Mouse (Mus musculus): ENCODE results near the gene Zfp960.
A peak's percentile ranks its signal among the peaks of the same experiment; 100 is the strongest.
"Not testable (repeated sequence)": the region's sequence is repeated elsewhere in the genome, so short reads cannot be mapped to it uniquely, and the experiment has no call there.

Zfp960 gene

DNA sequence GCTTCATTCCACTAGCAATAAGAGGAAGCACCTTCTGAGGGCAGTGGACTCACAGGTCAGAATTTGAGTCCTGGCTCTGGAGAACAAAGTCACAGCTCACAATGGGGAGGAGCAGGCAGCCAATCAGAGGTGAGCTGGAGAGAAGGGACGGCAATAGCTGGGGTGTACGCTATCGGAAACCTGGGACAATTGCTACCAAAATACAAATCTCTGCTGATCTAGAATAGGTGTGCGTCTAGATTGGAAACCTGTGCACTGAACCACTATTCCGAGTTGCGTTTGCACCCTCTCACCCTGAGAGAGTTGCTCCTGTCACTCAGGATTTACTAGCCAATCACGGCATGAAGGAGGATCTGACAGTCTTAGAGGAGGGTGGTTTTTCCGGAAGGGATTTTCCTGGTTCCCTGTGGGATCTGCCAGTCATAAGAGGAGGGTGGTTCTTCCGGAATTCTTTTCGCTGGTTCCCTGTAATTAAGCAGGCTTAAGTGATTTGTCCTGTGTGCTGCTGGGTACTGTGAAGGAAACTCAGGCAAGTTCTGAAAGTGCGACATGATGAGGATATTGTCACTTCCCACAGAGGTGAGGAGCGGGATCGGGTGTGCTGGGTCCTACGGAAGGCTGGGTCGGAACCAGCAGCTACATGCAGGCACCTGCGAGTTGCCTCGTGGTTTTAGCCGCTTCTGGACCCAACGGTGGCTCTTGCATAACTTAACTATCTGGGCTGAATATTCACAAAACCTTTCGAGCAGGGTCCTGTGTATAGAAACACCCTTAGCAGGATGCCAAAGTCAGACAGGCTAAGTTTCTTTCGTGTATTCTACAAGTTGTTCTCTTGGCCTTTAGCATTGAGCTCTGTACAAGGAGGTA is at the start of gene Zfp960:
TSS of gene Zfp960 (plus strand) at position 486 of the 867 bp plus-strand sequence.
- DNase-seq: peak; percentile 48 to 69

DNA sequence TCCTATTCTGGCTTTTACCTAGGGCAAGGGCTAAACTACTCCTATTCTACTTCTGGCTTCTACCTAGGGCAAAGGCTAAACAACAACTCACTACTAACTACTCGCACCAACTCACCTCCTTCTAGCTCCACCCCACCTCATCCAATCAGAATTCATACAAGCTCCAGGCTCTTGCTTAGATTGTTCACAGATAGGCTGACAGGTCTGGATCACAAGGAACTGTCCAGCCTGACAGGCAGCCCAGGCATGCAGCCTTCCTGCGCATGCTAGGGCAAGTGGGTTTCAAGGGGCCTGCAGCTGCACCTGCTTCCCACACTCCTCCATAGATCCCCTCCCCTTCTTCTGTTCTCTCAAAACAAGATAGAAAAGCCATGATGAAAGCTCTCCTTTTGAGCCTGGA is 45.8 kb upstream of the Zfp960 start:
- DNase-seq: not testable (repeated sequence)

DNA sequence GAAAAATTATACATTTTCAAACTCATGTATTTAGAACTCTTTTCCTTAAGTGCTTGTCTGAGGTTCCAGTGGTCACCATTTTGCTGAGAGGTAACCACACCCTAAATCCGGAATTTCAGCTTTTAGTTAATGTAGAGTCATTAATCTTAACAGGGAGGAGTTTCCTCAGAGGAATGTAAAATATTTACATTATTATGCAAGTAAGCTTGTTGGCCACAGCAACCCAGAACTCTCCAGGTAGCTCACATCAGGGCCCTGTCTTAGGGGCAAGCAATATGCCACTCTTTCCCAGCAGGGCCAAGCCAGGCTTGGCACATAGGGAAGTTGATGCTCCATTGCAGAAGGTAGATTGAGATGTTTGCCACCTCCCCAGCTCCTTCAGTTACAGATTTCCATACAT is 4.3 kb upstream of the Zfp960 start:
- not testable (repeated sequence) for DNase-seq

DNA sequence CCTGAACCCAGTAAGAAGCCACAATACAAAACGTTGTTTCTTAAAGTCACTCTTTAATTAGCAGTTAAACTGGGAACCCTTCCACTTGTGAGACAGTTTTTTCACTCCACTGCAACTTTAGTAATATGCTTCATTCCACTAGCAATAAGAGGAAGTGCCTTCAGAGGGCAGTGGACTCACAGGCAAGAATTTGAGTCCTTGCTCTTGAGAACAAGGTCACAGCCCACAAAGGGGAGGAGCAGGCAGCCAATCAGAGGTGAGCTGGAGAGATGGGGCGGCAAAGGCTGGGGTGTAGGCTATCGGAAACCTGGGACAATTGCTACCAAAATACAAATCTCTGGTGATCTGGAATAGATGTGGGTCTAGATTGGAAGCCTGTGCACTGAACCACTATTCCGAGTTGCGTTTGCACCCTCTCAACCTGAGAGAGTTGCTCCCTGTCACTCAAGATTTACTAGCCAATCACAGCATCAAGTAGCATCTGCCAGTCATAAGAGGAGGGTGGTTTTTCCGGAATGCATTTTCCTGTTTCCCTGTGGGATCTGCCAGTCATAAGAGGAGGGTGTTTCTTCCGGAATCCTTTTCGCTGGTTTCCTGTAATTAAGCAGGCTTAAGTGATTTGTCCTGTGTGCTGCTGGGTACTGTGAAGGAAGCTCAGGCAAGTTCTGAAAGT is 57.1 kb downstream of the Zfp960 start, which contains the start of gene Zfp97:
TSS of gene Zfp97 (plus strand) at position 586 of the 673 bp plus-strand sequence.
- DNase-seq: not testable (repeated sequence)

All from cerebellum, postnatal 36 days (tissue).